Mouse (Mus musculus): Measurements from ENCODE around the gene Trim33.

Trim33 gene

DNA sequence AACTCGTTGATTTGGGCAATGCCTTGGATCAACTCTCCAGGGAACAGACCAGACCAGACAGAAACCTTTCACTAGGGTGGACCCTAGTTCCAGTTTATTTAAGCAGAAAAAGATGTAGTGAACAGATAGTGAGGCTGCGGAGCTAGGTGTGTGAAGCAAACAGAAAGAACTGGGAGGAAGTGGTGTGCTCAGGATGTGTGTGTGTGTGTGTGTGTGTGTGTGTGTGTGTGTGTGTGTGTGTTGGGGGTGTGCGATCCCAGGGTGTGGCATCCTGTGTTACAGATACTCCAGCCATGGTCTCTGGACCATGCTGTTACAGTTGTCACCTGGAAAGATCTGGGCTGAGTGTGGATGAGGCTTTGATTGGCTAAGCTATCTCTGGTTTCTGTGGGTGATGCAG, 118.4 kb downstream of the Trim33 start:
- DNase-seq (ENCODE audit: low read depth, low spot score), result no peak

DNA sequence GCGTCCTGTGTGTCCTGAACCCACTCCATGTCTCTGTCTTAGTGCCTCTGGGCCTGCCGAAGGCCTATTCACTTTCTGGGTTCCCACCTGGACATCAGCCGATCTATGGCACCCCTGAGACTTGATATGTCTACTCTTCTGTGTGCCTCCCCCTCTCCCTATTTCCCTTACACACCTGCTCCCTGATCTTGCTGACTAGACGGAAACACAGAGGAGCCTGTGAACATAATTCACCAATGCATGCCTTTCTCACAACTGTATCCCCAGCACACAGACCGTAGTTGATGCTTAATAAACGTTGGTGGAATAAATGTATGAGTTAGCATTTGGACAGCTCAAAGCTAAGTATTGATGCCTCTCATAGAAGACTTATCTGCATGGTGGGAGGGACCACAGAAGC, 121.7 kb downstream of the Trim33 start:
- DNase-seq (ENCODE audit: low read depth, low spot score), result no peak

DNA sequence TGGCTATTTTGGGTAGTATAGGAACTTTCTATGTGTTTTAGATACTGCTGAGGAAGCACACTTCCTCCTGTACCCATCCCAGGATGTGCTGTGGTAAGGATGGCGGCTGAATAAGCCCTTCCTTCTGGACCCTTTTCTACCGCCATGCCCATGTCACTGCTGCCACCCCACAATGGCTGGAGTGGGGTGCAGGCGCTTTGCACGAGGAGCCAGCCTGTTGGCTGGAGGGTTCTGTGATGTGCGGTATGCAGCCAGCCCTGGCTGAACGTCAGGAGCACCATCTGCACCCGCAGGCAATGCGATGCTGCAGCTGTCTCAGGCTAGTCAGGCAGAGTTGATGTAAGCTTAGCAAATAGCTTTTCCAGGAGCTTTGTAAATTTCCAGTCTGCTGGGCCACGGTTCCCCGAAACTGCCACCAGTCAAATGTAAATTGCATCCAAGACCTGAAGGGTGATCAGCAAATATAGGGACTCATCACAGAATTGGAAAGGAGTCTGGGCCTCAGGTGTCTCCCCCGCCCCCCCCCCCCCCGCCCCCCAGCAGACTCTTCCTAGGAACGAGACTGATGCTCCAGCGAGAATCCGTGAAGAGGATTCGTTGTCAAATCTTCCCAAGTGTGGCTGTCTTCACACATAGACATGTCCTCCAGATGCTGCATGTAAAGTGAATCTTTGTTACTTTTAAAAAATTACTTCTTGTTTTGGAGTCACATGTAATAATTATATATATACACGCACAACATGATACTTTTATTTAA, 122.4 kb downstream of the Trim33 start:
- no peak for DNase-seq (ENCODE audit: low read depth, low spot score)

DNA sequence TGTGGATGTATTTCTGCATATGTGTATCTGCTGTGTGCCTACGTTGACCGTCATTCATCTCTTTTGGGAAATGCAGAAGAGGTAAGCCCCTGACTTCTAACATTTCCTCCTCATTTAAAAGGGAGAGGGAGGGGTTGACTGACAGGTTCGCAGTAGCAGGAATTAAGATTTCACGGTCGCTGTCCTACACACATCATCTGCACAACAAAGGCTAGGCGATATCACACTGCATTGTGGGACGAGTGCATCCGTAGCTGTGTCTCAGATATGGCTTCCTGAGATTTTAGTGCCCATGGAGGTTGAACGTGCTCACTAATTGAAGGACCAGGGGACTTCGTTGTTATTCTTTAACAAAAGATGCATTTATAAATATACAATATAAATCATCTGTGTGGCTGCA, 123.1 kb downstream of the Trim33 start:
- DNase-seq (ENCODE audit: low read depth, low spot score), result no peak

DNA sequence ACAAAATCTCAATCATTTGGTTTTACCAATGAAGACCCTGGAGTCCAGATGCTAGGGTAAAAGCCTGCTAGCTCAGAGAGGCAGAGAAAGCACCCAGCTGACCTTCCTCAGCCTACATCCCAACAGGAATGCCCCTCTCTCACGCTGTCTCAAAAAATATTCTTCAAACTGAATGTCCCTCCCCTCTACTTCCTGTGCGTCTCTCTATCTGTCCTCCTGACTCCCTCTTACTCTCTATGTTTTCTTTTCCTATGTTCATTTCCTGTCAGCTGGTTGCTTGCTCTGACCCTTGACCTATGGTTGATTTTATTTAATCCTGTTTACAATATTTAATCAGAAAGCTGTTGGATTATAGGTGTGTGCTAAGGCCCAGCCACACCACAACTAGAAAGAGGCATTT, 126.0 kb downstream of the Trim33 start:
- DNase-seq (ENCODE audit: low read depth, low spot score), result no peak

DNA sequence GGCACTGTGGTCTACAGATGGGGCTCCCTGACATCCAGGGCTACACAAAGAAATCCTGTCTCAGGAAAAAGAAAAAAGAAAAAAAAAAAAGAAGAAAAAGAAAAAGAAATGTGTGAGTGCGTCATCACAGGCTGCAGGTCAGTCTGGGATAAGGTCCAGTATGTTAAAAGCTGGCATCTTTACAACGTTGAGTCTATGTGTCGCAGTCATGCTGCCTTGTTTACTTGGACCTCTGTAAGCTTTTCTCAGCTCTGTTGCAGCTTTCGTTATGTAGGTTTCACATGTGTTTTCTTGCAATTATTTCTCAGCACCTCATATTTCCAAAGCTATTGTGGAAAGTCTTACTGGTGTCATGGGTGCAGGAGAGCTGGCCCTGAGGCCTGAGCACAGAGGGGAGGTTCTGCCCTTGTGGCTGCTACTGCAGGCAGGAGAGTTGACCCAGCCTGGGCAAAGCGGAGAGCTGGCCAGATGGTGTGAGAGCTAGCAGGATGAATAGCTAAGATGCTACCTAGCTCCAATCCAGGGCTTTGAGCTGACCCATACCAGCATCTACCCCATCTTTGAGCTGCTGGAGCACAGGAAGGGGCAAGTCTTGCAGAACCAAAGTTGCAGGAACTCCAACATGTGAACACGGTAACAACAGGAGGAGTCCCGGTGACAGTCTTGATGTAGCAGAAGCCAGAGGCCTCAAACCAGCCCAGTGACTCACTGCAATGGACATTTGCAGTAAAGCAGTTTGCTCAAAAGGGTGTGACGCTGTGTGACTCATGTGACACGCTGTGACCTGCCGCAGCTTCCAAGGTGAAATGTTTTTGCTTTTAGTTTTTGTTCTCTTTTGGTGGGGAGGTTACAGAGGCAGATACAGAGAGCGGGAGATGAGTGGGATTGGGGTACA, 127.0 kb downstream of the Trim33 start:
- no peak for DNase-seq (ENCODE audit: low read depth, low spot score)

Measured in R1 (cell line).